Mouse (Mus musculus): Measurements from ENCODE around the gene Nmt2. TPM values are rescaled to one million over a fixed set of nuclear protein-coding genes. Genes with fewer than 3 reads are reported as not detected.

The Nmt2 gene
- polyA plus RNA-seq, 1 experiment from 2014 or later: 44.3 TPM

DNA sequence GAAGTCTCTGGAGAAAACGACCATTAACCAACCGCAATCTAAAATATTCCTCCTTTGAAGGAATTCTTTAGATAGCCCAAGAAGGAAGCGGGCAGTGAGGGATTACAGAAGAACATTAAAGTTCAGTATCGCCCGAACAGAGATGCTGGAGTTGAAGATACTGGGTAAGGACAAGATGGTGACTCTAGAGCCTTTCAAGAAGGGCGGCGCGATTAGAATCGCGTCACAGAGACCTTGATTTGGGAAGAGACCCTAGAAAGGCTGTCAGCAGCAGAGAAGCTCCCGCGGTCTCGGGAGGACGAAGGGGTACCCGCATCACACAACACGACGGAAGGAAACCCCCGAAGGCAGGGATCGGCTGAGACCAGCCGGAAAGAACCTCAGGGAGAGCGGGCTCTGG lies 48.0 kb downstream of the Nmt2 start:
- peak overlapping the region; percentile 70 for H3K4me2 ChIP-seq (replicated peaks)
- peak overlapping the region; percentile 61 for H3K9ac ChIP-seq
- H3K9me3 ChIP-seq: no peaks in the 10 kb centered on the region
- peaks cover 11% of the 10 kb centered on the region for H3K4me1 ChIP-seq (replicated peaks)
- peaks cover 3% of the 10 kb centered on the region; the same call in 1 of the 2 replicates for H3K27me3 ChIP-seq (replicated peaks)
- H3K27ac ChIP-seq: peak overlapping the region; percentile 60
- under 1% methylated on average over 21 of the region's 21 CpGs for WGBS
- H3K4me3 ChIP-seq (replicated peaks): peak overlapping the region; percentile 61
- H3K36me3 ChIP-seq: peaks cover 13% of the 10 kb centered on the region; the same call in 1 of the 2 replicates
- no peak for ATAC-seq

DNA sequence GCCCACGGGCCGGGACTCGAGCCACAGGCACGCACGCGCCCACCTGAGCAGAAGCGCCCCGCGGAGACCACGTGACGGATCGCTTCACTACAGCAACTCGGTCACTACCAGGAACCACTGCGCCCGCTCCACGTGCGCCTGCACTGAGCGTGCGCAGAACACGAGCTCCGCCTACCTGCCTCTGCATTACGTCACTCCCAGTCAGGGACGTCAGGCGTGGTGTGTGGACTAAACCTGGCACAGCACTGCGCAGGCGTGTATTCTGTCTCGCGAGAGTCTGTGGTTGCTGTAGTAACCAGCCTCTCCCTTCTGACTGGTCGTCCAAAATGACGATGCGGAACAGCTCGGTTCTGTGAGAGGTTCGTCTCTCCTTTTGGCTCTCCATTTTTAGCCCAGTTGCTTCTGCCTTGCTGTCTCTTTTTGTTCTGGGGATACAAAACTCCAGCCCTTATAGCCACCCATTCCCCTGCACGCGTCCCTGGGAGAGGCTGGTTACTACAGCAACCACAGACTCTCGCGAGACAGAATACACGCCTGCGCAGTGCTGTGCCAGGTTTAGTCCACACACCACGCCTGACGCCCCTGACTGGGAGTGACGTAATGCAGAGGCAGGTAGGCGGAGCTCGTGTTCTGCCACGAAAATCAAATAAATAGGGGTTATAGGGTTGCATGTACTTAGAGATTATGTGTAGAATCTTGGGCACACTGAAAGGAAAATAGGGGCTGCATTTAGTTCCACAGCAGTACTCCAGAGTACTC lies 48.7 kb downstream of the Nmt2 start, which contains the start of gene Rpp38:
Rpp38 (minus strand) TSS at position 160 of the 759 bp plus-strand sequence.
- ATAC-seq: peak; percentile 97
- H3K36me3 ChIP-seq: peaks cover 11% of the 10 kb centered on the region; the same call in 1 of the 2 replicates
- H3K9ac ChIP-seq: peak within 1 kb of the TSS; percentile 61
- H3K4me2 ChIP-seq (replicated peaks): peak within 1 kb of the TSS; percentile 70
- peak within 1 kb of the TSS; percentile 60 for H3K27ac ChIP-seq
- no peaks in the 10 kb centered on the region for H3K9me3 ChIP-seq
- H3K27me3 ChIP-seq (replicated peaks): peaks cover 3% of the 10 kb centered on the region; the same call in 1 of the 2 replicates
- peaks cover 11% of the 10 kb centered on the region for H3K4me1 ChIP-seq (replicated peaks)
- WGBS: under 1% methylated on average over 44 of the region's 45 CpGs
- H3K4me3 ChIP-seq (replicated peaks): peak within 1 kb of the TSS; percentile 61

DNA sequence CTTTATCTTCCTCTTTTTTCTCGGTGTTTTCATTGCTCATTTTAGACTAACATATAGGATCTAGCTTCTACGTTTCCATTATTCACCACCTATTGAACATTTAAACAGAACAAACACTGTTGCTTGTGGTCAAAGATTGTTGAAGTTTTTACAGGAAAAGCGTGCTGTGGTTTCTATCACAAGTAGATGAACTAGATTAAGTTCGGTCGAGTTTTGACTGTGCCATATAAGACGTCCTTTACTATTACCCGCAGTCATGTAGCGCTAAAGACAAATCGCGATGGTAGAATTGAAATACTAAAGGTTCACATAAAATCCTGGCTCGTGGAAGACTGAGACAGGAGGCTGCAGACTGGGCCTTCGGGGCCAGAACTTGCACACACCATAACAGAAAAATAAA lies 49.7 kb downstream of the Nmt2 start:
- peaks cover 11% of the 10 kb centered on the region for H3K4me1 ChIP-seq (replicated peaks)
- no peaks in the 10 kb centered on the region for H3K9me3 ChIP-seq
- H3K9ac ChIP-seq: no peak overlapping the region
- no peak overlapping the region for H3K4me3 ChIP-seq (replicated peaks)
- no peak for ATAC-seq
- 89% methylated on average over 12 of the region's 12 CpGs for WGBS
- no peak overlapping the region for H3K27ac ChIP-seq
- peaks cover 3% of the 10 kb centered on the region; the same call in 1 of the 2 replicates for H3K27me3 ChIP-seq (replicated peaks)
- H3K4me2 ChIP-seq (replicated peaks): no peak overlapping the region
- H3K36me3 ChIP-seq: peaks cover 5% of the 10 kb centered on the region; the same call in 1 of the 2 replicates

DNA sequence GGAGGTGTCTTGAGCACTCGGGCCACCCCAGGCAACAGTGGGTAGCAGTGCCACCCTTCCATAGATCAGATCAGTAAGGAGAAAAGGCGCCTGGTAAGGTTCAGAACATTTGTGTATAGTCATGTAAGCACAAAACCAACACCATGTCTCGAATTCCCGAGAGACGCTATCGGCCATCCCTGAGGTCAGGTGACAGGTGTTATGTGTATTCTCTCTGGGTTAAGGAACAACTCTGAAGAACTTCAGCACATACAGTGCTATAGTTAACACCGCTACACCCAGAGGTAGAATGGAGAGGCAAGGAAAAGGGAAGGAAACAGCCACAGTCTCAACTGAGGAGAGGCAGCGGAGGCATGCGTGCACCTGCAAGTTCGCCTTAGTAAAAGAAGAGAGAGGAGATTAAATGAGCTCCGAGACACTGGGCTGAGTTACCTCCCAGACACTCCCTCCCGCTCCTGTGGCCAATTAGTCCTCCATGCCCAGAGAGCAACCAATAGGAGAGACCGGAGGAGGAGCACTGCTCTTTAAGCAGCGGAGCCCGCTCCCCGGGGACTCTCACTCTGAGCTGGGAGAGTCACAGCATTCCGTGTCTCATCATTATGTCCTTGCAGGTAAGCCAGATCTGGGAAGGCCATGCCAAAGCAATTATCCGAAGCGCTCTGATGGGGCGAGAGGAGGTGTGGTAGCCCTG lies 51.7 kb downstream of the Nmt2 start, which contains the start of gene Acbd7:
Acbd7 (plus strand) TSS at position 558 of the 691 bp plus-strand sequence.
- H3K36me3 ChIP-seq: no peaks in the 10 kb centered on the region
- ATAC-seq: peak; percentile 60
- peak within 1 kb of the TSS; percentile 67 for H3K4me2 ChIP-seq (replicated peaks)
- H3K9ac ChIP-seq: 0 out of 2 replicates have a peak within 1 kb of the TSS, but pooled peaks have one; percentile 26
- H3K9me3 ChIP-seq: no peaks in the 10 kb centered on the region
- H3K4me1 ChIP-seq (replicated peaks): peaks cover 9% of the 10 kb centered on the region
- 0 out of 2 replicates have a peak within 1 kb of the TSS, but pooled peaks have one; percentile 44 for H3K27ac ChIP-seq
- H3K4me3 ChIP-seq (replicated peaks): peak within 1 kb of the TSS; percentile 34
- peaks cover 3% of the 10 kb centered on the region; the same call in 1 of the 2 replicates for H3K27me3 ChIP-seq (replicated peaks)
- WGBS: 3% methylated on average over 20 of the region's 20 CpGs

DNA sequence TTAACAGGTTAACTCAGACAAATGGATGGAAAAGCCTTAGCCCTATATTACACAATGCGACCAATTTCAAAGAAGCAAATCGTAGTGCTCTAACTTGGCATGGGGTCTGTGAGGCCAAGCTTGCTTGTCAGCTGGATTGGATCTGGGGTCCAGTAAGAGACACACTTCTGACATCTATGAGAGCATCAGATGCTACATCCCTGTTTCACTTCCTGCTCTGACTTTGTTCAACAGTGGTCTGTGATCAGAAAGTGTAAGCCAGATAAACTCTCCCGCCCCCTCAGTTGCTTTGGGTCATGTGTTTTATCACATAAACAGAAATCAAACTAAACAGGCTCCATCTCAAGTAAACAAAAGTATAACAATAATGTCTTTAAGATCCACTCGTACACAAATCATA lies 64.4 kb downstream of the Nmt2 start:
- Histone ChIP-seq H3K9me3 (no peaks in the 10 kb centered on the region), H3K4me1 (replicated peaks) (no peaks in the 10 kb centered on the region), H3K4me2 (replicated peaks) (no peak overlapping the region), H3K27ac (no peak overlapping the region), H3K4me3 (replicated peaks) (no peak overlapping the region), H3K27me3 (replicated peaks) (no peaks in the 10 kb centered on the region), H3K9ac (no peak overlapping the region), H3K36me3 (no peaks in the 10 kb centered on the region)
- no peak for ATAC-seq
- 75% methylated on average over 4 of the region's 4 CpGs for WGBS

DNA sequence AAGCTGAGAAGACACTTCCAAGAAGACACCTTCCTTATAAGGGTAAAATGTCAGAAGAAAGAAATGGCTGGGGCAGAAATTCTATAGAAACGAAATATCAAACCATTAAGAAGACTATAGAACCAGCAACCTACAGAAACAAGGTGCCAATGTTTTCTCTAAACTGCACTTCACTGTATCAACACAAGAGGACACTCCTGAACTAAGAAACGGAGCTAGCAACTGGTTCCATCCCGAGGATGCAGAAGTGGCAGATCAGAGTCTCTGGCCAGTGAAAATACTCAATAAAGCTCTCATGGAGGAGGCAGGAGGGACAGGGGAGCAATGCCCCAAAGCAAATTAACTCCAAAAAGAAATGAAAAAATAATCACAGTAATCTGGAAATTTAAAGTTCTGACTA lies 64.9 kb downstream of the Nmt2 start:
- Histone ChIP-seq H3K4me2 (replicated peaks) (no peak overlapping the region), H3K27me3 (replicated peaks) (no peaks in the 10 kb centered on the region), H3K4me3 (replicated peaks) (no peak overlapping the region), H3K9ac (no peak overlapping the region), H3K4me1 (replicated peaks) (no peaks in the 10 kb centered on the region), H3K27ac (no peak overlapping the region), H3K9me3 (no peaks in the 10 kb centered on the region), H3K36me3 (no peaks in the 10 kb centered on the region)
- whole genome bisulfite sequencing: 14% methylated on average over 3 of the region's 3 CpGs
- no peak for ATAC-seq

DNA sequence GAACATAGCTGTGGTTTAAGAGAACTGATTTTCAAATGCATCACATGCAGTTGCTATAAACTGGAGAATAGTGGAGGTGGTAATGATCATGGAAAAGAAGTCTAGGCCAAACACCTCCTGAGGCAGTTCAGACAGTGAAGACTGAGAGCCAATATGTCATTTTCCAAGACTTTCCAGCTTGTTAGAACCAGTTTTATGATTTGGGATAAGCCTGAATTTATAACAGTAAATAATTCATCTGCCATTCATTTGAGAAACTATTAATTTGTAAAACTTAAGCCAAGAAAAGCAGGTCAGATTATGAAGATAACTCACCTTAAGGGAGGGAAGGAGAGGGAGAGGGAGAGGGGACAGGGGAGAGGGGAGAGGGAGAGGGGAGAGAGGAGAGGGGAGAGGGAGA lies 69.1 kb downstream of the Nmt2 start:
- Histone ChIP-seq H3K27ac (no peak overlapping the region), H3K9ac (no peak overlapping the region), H3K4me3 (replicated peaks) (no peak overlapping the region), H3K36me3 (no peaks in the 10 kb centered on the region), H3K27me3 (replicated peaks) (no peaks in the 10 kb centered on the region), H3K4me1 (replicated peaks) (no peaks in the 10 kb centered on the region), H3K9me3 (no peaks in the 10 kb centered on the region), H3K4me2 (replicated peaks) (no peak overlapping the region)
- ATAC-seq: no peak

DNA sequence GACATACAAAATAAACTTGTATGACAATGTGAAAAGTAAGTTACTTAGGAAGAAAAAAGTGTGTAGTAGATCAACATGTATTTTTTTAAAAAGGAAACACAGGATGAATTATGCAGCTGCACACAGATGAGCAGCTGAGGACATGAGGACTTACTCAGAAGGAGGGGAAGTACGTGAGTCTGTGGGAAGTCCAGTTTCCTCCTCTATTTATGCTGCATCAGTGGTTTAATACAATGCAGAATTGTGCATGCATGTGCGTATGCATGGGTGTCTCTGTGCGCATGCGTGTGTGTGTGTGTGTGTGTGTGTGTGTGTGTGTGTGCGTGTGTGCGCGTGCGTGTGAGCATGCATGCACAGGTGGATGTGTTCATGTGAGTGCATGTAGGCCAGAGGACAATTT lies 71.8 kb downstream of the Nmt2 start:
- Histone ChIP-seq H3K9ac (no peak overlapping the region), H3K4me2 (replicated peaks) (no peak overlapping the region), H3K4me1 (replicated peaks) (no peaks in the 10 kb centered on the region), H3K27ac (no peak overlapping the region), H3K27me3 (replicated peaks) (no peaks in the 10 kb centered on the region), H3K9me3 (no peaks in the 10 kb centered on the region), H3K4me3 (replicated peaks) (no peak overlapping the region), H3K36me3 (no peaks in the 10 kb centered on the region)
- no peak for ATAC-seq
- 88% methylated on average over 8 of the region's 8 CpGs for WGBS

DNA sequence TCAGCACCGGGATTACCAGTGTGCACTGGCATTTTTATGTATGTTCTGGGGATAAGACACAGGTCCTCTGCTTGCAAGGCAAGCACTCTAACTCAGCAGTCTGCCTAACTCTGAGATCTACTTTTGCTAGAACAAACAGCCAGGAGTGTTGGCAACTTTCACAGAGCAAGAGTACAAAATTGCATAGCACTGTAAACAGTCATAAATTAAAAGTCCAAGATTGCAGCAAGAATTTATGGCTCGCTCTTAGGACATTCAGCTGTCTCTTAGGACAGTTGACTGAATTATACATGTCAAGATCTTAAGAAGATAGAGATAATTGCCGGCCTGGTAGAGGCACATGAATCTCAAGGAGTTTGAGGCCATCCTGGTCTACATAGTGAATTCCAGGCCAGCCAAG lies 72.3 kb downstream of the Nmt2 start:
- no peaks in the 10 kb centered on the region for H3K4me1 ChIP-seq (replicated peaks)
- H3K9ac ChIP-seq: no peak overlapping the region
- H3K9me3 ChIP-seq: no peaks in the 10 kb centered on the region
- no peaks in the 10 kb centered on the region for H3K27me3 ChIP-seq (replicated peaks)
- no peak overlapping the region for H3K4me2 ChIP-seq (replicated peaks)
- no peak overlapping the region for H3K4me3 ChIP-seq (replicated peaks)
- no peak overlapping the region for H3K27ac ChIP-seq
- no peak for ATAC-seq
- no peaks in the 10 kb centered on the region for H3K36me3 ChIP-seq
- 30% methylated on average over 3 of the region's 3 CpGs for WGBS

DNA sequence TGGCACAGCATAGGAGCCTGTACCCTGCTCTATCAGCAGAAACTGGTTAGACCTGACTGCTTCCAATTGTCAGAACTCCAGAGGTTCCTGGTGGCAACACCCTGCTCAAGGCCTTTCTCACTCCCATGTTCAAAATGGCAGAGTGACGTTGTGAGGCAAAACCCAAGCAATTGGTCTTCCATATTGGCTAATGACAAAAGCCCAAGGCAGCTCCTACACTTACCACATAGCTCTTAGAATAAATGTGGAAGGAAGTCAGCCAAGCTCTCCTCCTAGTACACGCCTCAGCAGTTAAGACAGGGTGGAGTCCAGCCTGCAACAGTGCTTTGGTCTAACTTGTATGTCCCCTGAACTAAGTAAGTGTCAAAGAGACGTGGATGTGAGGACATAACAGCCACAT lies 73.9 kb downstream of the Nmt2 start:
- no peaks in the 10 kb centered on the region for H3K9me3 ChIP-seq
- no peak for ATAC-seq
- 70% methylated on average over 3 of the region's 3 CpGs for WGBS

DNA sequence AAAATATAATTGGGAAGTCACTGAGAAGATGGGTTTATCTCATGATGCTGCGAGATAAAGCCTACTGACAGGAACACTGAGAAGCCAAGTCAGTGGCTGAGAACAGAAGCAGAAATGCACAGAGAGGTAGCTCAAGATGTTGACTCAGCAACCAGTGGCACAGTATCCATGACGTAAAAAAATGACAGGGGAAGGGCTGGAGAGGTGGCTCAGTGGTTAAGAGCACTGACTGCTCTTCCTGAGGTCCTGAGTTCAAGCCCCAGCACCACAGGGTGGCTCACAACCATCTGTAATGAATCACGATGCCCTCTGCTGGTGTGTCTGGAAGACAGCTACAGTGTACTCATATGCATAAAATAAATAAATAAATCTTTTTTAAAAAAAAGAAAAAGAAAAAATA lies 77.1 kb downstream of the Nmt2 start:
- H3K27me3 ChIP-seq (replicated peaks): no peaks in the 10 kb centered on the region
- no peak overlapping the region for H3K4me2 ChIP-seq (replicated peaks)
- no peak overlapping the region for H3K4me3 ChIP-seq (replicated peaks)
- H3K9ac ChIP-seq: no peak overlapping the region
- 74% methylated on average over 3 of the region's 3 CpGs for WGBS
- no peaks in the 10 kb centered on the region for H3K36me3 ChIP-seq
- H3K27ac ChIP-seq: no peak overlapping the region
- H3K4me1 ChIP-seq (replicated peaks): no peaks in the 10 kb centered on the region
- ATAC-seq: no peak
- H3K9me3 ChIP-seq: no peaks in the 10 kb centered on the region

More for the DNA sequence above, 73.9 kb downstream of the Nmt2 start:
- Histone ChIP-seq H3K4me2 (replicated peaks) (no peak overlapping the region), H3K9ac (no peak overlapping the region), H3K27me3 (replicated peaks) (no peaks in the 10 kb centered on the region), H3K4me3 (replicated peaks) (no peak overlapping the region), H3K4me1 (replicated peaks) (no peaks in the 10 kb centered on the region), H3K27ac (no peak overlapping the region), H3K36me3 (no peaks in the 10 kb centered on the region)

DNA sequence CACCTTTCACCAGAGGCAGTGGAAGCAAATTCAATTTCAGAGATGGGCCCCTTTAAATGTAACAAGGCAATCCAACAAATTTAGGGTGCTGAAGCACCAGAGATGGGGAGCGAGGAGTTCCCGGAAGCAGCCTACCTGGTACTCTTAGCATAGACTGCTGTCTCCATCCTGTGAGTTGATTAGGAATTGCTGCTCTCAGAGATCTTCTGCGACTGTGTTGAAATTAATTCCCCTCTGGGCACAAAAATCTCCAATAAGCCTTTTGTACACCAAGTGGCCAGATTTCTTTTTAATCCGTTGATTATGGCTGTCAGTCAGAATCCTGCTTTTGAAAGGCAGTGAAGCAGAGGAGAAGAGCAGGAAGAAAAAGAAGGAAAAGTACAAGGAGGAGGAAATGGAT lies 81.1 kb downstream of the Nmt2 start:
- Histone ChIP-seq H3K27ac (no peak overlapping the region), H3K9ac (no peak overlapping the region), H3K9me3 (no peaks in the 10 kb centered on the region), H3K27me3 (replicated peaks) (no peaks in the 10 kb centered on the region), H3K4me3 (replicated peaks) (no peak overlapping the region), H3K4me2 (replicated peaks) (no peak overlapping the region), H3K4me1 (replicated peaks) (no peaks in the 10 kb centered on the region), H3K36me3 (no peaks in the 10 kb centered on the region)
- ATAC-seq: no peak
- 68% methylated on average over 4 of the region's 4 CpGs for WGBS
